Comparison of ENCODE assay signal across 13 mouse cellular contexts in genomic region chr1:168230858-168231257, GRCm38 (mm10).
DNase-seq lines count a peak whose midpoint lies in the region; ATAC-seq and TF ChIP-seq lines count a peak whose summit lies in the region.
"Had no signal": no experiment of that assay in that cellular context is flagged by ENCODE, and none has a peak within 500 bp of the region (broad histone marks: within the 10 kb centered on the region; RNA-seq: fewer than 3 reads in every experiment).

No protein-coding gene starts in this region.

- DNase-seq in heart, embryonic 10.5 days (ENCODE audit: low spot score): no peak
- DNase-seq in heart, adult 11 months: no peak
- no peak for DNase-seq in layer of hippocampus, adult 2 months (ENCODE audit: low spot score in 2 of 2)
- no peak for DNase-seq in layer of hippocampus, postnatal 14 days (ENCODE audit: low spot score in 2 of 2)
- no peak for DNase-seq in limb, embryonic 10.5 days (ENCODE audit: low spot score)
- DNase-seq in cerebellum, postnatal 14 days: no peak
- no peak for DNase-seq in thymus, postnatal 4 days
- DNase-seq: cerebellum, postnatal 36 days; kidney, postnatal 10 days; spleen, adult 18-20 months had no signal

- WGBS in heart, embryonic 10.5 days: 63% methylated on average over 1 of the region's 1 CpGs
- 27% methylated on average over 1 of the region's 1 CpGs for WGBS in embryonic facial prominence, embryonic 12.5 days
- 62% methylated on average over 1 of the region's 1 CpGs for WGBS in limb, embryonic 10.5 days

- TF ChIP-seq CTCF in layer of hippocampus, adult 2 months (conservative IDR thresholded peaks at IDR 0.05): no peak

- H3K9ac ChIP-seq in embryonic facial prominence, embryonic 12.5 days: no peak overlapping the region
- H3K9ac ChIP-seq: liver, embryonic 15.5 days had no signal

- 0 out of 2 replicates have a peak overlapping the region, but pooled peaks have one; percentile 49 for H3K27ac ChIP-seq in heart, embryonic 10.5 days
- peak overlapping the region; percentile 28; the same call in 1 of the 2 replicates for H3K27ac ChIP-seq in layer of hippocampus, adult 2 months
- peak overlapping the region; percentile 75 for H3K27ac ChIP-seq in embryonic facial prominence, embryonic 12.5 days
- peak overlapping the region; percentile 68 for H3K27ac ChIP-seq in limb, embryonic 10.5 days
- H3K27ac ChIP-seq: left cerebral cortex, adult 2 months; liver, embryonic 15.5 days had no signal

- no peak overlapping the region for H3K4me3 ChIP-seq in heart, embryonic 10.5 days
- no peak overlapping the region for H3K4me3 ChIP-seq in layer of hippocampus, adult 2 months
- no peak overlapping the region for H3K4me3 ChIP-seq in embryonic facial prominence, embryonic 12.5 days
- no peak overlapping the region for H3K4me3 ChIP-seq in limb, embryonic 10.5 days
- H3K4me3 ChIP-seq: left cerebral cortex, adult 2 months; liver, embryonic 15.5 days had no signal

- no peaks in the 10 kb centered on the region for H3K9me3 ChIP-seq in heart, embryonic 10.5 days
- H3K9me3 ChIP-seq in embryonic facial prominence, embryonic 12.5 days: no peaks in the 10 kb centered on the region
- H3K9me3 ChIP-seq in limb, embryonic 10.5 days (replicated peaks): no peaks in the 10 kb centered on the region
- H3K9me3 ChIP-seq: liver, embryonic 15.5 days had no signal

- peaks cover 48% of the 10 kb centered on the region for H3K4me1 ChIP-seq in heart, embryonic 10.5 days
- H3K4me1 ChIP-seq in embryonic facial prominence, embryonic 12.5 days: peaks cover 53% of the 10 kb centered on the region
- H3K4me1 ChIP-seq in limb, embryonic 10.5 days: peaks cover 53% of the 10 kb centered on the region

- H3K4me2 ChIP-seq in embryonic facial prominence, embryonic 12.5 days (replicated peaks): no peak overlapping the region
- H3K4me2 ChIP-seq: liver, embryonic 15.5 days had no signal

- ATAC-seq in embryonic facial prominence, embryonic 12.5 days (ENCODE audit: insufficient number of reproducible peaks, insufficient read depth, low FRiP score, low TSS enrichment): no peak

- no peaks in the 10 kb centered on the region for H3K36me3 ChIP-seq in heart, embryonic 10.5 days
- no peaks in the 10 kb centered on the region for H3K36me3 ChIP-seq in embryonic facial prominence, embryonic 12.5 days
- peaks cover 9% of the 10 kb centered on the region for H3K36me3 ChIP-seq in limb, embryonic 10.5 days
- H3K36me3 ChIP-seq: liver, embryonic 15.5 days had no signal

- H3K27me3 ChIP-seq in heart, embryonic 10.5 days (ENCODE audit: insufficient read depth, poor library complexity, severe bottlenecking): no peaks in the 10 kb centered on the region
- no peaks in the 10 kb centered on the region for H3K27me3 ChIP-seq in embryonic facial prominence, embryonic 12.5 days
- no peaks in the 10 kb centered on the region for H3K27me3 ChIP-seq in limb, embryonic 10.5 days (ENCODE audit: low read depth, poor library complexity, severe bottlenecking)
- H3K27me3 ChIP-seq: liver, embryonic 15.5 days had no signal
